Mouse (Mus musculus) ZHBTc4 (cell line): ENCODE data around the gene Acsl1.

Experiments used
- DNase-seq: peaks from one replicate; pipeline ENCODE4 v3.0.0-alpha.2; 2011; ENCODE audit warnings: low read depth, low spot score

Gene Acsl1

GRCm38 (mm10) chr8:46475404-46475803 lies 4.6 kb downstream of the Acsl1 start:
- no peak for DNase-seq

DNA sequence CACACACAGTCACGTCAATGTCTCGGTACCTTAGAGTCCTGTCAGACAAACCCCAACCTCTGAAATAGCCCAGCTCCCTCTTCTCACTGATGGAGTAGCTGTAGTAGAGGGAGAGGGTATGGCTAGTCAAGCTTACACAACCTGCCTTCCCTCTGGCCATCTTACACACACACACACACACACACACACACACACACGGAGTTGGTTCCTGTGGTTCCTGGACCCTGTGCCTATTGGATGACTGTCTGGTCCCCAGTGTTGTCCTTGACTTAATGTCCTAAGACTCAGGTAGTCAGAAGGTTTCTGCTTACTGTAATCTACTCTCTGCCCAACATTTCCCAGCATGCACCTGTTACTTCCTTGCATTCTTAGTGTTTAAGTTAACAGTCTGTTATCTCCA lies 5.1 kb downstream of the Acsl1 start:
- DNase-seq: no peak

- DNase-seq: no peak
These were observed 7.1 kb downstream of the Acsl1 start for GRCm38 (mm10) chr8:46477747-46478458.

DNA sequence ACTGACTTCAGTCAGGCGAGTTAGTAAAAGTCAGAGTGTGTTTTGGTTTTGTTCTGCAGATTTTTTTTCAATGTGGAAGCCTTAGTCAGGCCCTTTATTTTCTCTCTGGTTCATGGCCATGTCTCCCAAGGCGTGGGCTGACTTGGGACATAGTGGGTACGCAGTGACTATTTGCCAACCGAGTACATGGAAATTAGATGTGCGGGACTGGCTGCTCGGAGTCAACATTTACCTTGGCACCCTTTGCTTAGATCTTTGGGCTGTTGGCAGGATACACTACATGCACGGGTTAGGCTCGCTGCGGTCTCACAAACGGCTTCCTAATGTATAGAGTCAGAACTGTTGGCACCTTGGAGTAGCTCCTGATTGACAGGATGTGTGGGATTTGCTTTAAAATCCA lies 7.9 kb downstream of the Acsl1 start:
- no peak for DNase-seq

- no peak for DNase-seq
These were observed 9.1 kb downstream of the Acsl1 start for GRCm38 (mm10) chr8:46479794-46480532.

DNA sequence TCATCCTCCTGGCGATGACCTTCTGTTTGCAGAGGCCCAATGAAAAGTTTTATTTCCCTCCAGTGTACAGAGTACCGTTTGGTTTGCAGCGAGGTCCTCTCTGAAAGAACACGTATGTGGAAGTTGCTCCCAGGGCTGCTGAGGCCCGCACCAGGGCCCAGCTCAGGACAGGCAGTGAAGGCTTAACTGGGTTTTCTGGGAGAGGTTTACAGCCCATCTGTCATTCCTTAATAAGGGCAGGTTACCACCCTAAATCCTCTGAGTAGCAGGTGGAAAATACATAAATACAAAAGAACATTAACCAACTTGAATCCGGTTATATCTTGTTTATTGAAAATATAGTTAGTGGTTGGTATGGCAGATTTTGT lies 9.7 kb downstream of the Acsl1 start:
- no peak for DNase-seq

GRCm38 (mm10) chr8:46482771-46483170 lies 11.9 kb downstream of the Acsl1 start:
- no peak for DNase-seq

DNA sequence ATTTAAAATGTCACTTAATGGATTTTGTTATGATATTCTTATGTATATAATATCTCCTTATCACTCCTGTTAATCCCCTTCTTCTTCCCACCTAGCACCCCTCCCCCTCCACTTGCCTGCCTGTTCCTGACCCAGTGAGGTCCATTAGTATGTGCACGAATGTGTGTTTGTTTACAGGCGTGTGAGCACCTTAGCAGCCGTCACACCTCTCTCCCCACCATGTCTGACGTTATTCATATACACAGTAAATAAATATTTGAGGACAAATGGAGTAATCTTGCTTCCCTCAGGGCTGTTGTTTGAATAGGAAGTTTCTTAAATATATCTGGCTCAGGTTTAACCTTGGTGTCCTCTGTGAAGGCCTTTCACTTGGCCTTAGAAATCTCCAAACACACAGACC lies 12.4 kb downstream of the Acsl1 start:
- no peak for DNase-seq

DNA sequence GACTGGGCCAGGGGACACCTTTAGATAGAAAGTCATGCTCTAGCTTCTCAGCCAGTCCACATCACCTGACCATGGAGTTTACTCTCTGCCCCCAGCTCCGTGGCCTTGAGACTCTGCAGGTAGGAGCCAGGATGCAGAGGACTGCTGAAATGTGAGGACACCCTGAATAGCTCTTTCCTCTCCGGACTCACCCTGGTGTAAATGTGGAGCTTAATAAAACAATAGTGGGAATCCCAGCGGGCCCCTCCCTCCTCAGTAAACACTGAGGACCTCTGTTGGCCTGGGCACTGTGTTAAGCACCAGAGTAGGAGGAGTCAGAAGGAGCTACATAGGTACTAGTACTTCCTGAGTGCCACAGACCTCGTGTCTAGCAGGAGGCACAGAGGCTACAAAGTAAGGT lies 13.2 kb downstream of the Acsl1 start:
- DNase-seq: peak; percentile 83

DNA sequence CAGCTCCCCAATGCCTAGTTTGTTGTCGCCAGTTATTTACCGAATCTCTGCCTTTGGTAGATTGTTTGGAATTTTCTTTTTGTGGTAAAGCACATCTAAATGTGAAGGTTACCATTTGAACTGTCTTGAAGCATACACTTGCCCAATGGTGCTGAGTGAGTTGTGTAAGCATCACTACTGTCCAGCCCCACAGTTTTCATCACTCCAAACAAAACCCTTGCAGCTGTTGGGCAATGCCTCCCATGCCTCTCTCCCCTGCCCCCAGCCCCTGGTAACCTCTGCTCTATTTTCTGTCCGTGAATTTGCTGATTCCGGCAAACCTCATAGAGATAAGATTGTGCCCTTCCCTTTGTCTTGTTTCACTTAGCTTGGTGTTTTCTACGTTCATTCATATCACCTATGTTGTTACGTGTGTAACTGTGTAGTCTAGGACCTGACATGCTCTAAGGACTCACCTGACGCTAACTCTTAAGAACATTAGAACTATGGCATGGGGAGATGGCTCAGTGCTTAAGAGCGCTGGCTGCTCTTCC lies 14.2 kb downstream of the Acsl1 start:
- DNase-seq: no peak

GRCm38 (mm10) chr8:46488085-46488561 lies 17.3 kb downstream of the Acsl1 start:
- DNase-seq: no peak

- DNase-seq: no peak
These were observed 18.4 kb downstream of the Acsl1 start for GRCm38 (mm10) chr8:46489196-46489595.

- no peak for DNase-seq
These were observed 19.4 kb downstream of the Acsl1 start for GRCm38 (mm10) chr8:46490250-46490649.

DNA sequence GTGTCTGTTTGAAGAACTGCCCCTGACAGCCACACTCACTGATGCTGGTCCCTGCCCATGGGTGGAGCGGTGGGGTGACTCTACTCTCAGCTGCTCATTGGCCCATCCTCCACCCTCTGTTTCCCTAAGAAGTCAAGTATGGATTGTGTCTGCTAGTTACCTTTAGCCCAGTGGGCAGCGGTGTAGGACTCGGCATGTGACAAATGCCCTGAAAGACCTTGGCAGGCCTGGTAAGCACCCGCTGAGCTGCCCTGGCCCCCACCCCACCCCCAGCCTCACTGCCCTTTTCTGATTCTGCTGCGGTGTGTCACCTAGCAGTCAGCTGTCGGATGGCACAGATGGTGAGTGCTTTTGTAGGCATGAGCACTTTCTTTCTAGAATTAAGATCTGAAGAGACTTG lies 20.0 kb downstream of the Acsl1 start:
- DNase-seq: no peak

DNA sequence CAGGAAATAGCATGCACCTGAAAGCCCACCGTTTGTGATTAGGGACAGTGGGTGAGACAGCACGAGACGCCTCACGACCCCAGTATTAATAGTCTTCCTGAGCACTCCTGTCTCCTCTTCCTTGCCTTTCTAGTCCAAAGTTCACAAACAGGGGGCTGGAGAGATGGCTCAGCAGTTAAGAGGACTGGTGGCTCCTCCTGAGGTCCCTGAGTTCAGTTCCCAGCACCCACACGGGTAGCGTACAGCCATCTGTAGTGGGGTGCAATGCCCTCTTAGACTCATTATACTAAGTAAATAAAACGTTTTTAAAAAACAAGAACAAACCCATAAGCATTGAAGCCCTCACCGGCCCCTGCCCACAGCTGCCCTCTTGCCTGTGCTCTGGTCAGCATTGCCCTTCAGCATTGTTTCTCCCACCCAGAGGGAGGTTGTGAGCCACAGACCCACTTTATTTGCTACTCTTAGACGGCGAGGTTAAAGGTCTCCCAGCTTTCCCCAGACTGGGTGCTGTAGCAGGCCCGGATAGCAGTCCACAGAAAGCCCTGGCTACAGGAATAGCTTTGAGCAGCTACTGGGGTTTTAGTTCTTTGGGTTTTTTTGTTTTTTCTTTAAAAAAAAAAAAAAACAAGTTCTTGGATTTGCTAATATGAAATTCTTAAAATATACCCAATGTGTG lies 22.8 kb downstream of the Acsl1 start:
- no peak for DNase-seq

DNA sequence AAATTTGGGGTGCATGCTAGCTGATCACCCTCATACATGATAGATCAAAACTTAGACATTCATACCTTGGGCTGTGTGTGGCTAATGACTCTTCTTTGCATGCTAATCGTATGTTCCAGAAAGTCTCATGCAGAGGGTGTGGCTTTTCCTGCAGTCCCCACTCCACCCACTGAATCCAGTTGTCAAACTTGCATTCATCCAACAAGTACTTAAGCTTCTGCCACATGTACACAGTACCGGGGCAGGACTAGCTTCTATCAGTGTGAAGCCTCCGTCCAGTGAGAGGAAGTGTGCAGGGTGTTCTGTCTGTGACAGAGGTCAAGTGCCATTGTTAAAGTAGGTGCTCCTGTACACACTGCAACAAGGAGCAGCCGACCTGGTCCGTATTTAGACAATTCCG lies 26.0 kb downstream of the Acsl1 start:
- DNase-seq: no peak

GRCm38 (mm10) chr8:46497314-46498011 lies 26.6 kb downstream of the Acsl1 start:
- DNase-seq: no peak

DNA sequence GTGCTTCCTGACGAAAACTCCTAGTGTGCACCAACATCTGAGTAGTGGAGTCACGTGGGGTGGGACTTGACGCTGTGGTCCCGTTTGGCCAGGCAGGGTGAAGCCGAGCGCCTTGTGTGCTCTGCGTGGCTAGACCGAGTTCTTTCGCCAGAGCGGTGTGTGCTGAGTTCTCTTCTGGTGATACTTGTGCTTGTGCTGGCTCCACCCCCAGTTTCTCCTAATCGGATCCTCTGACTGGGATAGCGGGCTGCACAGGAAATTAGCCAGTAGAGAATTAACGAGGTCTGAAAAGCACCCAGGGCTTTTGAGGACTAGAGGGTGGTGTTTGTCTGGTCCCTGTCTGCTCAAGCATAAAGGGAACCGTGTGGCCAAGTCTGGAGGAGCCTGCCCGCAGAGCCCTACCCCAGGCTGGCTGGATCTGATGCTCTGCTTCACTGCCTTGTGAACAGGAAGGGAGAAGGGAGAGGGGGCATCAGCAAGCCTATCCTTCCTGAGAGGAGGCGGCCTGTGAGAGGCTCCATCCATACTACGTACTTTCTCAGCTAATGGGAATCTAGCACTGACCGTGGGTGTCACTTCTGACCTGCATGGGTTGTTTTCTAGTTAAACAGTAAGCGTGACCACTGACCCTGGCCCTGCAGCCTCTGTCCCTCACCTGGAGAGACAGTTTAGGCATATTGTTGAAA lies 28.7 kb downstream of the Acsl1 start:
- DNase-seq: peak; percentile 29

- no peak for DNase-seq
These were observed 31.7 kb downstream of the Acsl1 start for GRCm38 (mm10) chr8:46502333-46503071.

GRCm38 (mm10) chr8:46503072-46503695 lies 32.3 kb downstream of the Acsl1 start:
- no peak for DNase-seq
